Mouse (Mus musculus) neutrophil, adult 59 days (primary cell): ENCODE data around the gene Gdap2. TPM values are rescaled to one million over a fixed set of nuclear protein-coding genes. Genes with fewer than 3 reads are reported as not detected.

Experiments
- total RNA-seq, 2 experiments: library from RNA; stranded (reverse); gene quantifications; 1 replicate in 1 of 2; 2 replicates in 1 of 2; pipeline ENCODE4 v1.2.4; 2023

The Gdap2 gene
- 10 to 100 TPM; 28.2 to 36.2 TPM for total RNA-seq

DNA sequence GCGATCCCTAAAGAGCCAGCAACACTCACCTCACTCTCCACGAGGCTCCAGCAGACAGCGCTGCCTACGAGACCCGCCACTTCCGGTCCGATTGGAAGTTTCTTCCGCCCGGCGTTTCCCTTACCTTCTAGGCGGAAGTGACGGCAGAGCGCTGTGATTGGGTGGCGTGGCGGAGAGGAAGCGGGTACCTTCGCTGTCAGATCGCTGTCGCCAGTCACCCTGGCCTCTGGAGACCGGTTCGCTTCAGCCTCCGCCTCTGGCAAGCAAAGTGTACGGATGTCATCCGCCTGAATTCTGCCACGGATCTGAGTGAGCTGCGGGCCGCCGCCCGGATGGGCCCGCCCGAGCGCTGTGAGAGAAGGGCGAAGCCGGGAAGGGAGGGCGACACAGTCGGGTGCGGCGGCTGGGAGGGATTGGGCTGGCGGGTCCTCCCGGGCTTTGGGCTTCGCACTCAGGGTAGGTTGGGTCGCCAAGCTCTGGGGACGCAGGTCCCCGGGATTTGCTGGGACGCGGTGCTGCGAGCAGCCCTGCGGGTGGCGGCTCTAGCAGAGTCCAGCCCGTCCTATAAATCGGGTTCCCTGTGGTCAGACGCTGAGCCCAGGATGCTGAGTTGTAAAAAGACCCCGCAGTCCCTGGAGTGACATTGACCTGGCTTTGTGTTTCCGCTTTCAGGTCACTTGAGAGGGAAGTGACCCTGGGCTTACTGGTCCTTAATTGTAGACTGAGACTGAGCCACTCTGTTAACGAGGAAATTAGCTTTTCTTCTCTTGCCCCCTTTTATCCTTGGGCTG, at the start of gene Gdap2, which contains the start of gene Wdr3:
Gene Gdap2, plus strand, starts transcription at position 67 of the 791 bp plus-strand sequence.
Gene Wdr3, minus strand, starts transcription at position 93 of the 791 bp plus-strand sequence.

Other genes starting within 250 kb of the Gdap2 start
- gene Wdr3, start within 50 bp of the Gdap2 start, total RNA-seq = 10 to 100 TPM; 25.0 to 37.5 TPM